Mouse (Mus musculus) stomach, embryonic 15.5 days (tissue): ENCODE measurements at regions not wholly inside any gene's neighbourhood (a gene's known extent, or its start where the extent isn't known, plus 50 kb on each side); places are given as distances from the start of the nearest gene placed in this dataset.

ENCODE experiments used
- ATAC-seq: fragments of 200-750 bp; cut with Nextera tagmentation; 2 replicates; pipeline ENCODE4 v1.8.0; 2017; ENCODE audit warnings: low read depth, moderate number of reproducible peaks, moderate TSS enrichment; ENCODE audit not compliant: insufficient read depth, low FRiP score
- H3K27ac ChIP-seq: fragments of 300-500 bp; sonication (generic); 2 replicates; pipeline ENCODE4 v1.5.1; 2015; ENCODE audit warnings: mild to moderate bottlenecking, inconsistent platforms
- H3K27me3 ChIP-seq: fragments of 300-500 bp; sonication (generic); replicated peaks from 2 replicates; pipeline ENCODE4 v1.6.1; 2015; ENCODE audit warnings: inconsistent platforms
- H3K36me3 ChIP-seq: fragments of 300-500 bp; sonication (generic); 2 replicates; pipeline ENCODE4 v1.6.1; 2015; ENCODE audit warnings: inconsistent platforms
- H3K4me1 ChIP-seq: fragments of 300-500 bp; sonication (generic); 2 replicates; pipeline ENCODE4 v1.6.1; 2015; ENCODE audit warnings: inconsistent platforms
- H3K4me2 ChIP-seq: fragments of 300-500 bp; sonication (generic); 2 replicates; pipeline ENCODE4 v1.6.1; 2015; ENCODE audit warnings: mild to moderate bottlenecking, inconsistent platforms
- H3K4me3 ChIP-seq: fragments of 300-500 bp; sonication (generic); replicated peaks from 2 replicates; pipeline ENCODE4 v1.5.1; 2015; ENCODE audit warnings: inconsistent platforms
- H3K9ac ChIP-seq: fragments of 300-500 bp; sonication (generic); 2 replicates; pipeline ENCODE4 v1.6.1; 2015; ENCODE audit warnings: inconsistent platforms
- H3K9me3 ChIP-seq: fragments of 300-500 bp; sonication (generic); 2 replicates; pipeline ENCODE4 v1.6.1; 2016; ENCODE audit warnings: inconsistent platforms
- WGBS: fragments of 180-500 bp; shearing (Covaris S2); methylation state at CpG from one replicate; pipeline ENCODE4 v1.1.7; 2015; 5-methylcytosine and 5-hydroxymethylcytosine counted together

- H3K4me2 ChIP-seq = no peak overlapping the region
- H3K9me3 ChIP-seq = no peaks in the 10 kb centered on the region
- no peak overlapping the region for H3K9ac ChIP-seq
- no peaks in the 10 kb centered on the region for H3K27me3 ChIP-seq
- 69% methylated on average over 4 of the region's 4 CpGs for WGBS
- no peaks in the 10 kb centered on the region for H3K4me1 ChIP-seq
- H3K27ac ChIP-seq = no peak overlapping the region
- ATAC-seq = no peak
- no peak overlapping the region for H3K4me3 ChIP-seq
- no peaks in the 10 kb centered on the region for H3K36me3 ChIP-seq
These were observed 131.6 kb downstream of the Zbtb18 start for GRCm38 (mm10) chr1:177573781-177574180.

GRCm38 (mm10) chr1:177574312-177574711 is 132.2 kb downstream of the Zbtb18 start:
- H3K4me1 ChIP-seq = no peaks in the 10 kb centered on the region
- H3K4me2 ChIP-seq = no peak overlapping the region
- no peak for ATAC-seq
- H3K4me3 ChIP-seq = no peak overlapping the region
- H3K36me3 ChIP-seq = no peaks in the 10 kb centered on the region
- H3K9ac ChIP-seq = no peak overlapping the region
- no peaks in the 10 kb centered on the region for H3K9me3 ChIP-seq
- H3K27me3 ChIP-seq = no peaks in the 10 kb centered on the region
- H3K27ac ChIP-seq = no peak overlapping the region
- 82% methylated on average over 7 of the region's 7 CpGs for WGBS

- H3K4me1 ChIP-seq = no peaks in the 10 kb centered on the region
- H3K9me3 ChIP-seq = no peaks in the 10 kb centered on the region
- ATAC-seq = no peak
- no peak overlapping the region for H3K9ac ChIP-seq
- no peak overlapping the region for H3K27ac ChIP-seq
- H3K4me2 ChIP-seq = no peak overlapping the region
- H3K27me3 ChIP-seq = no peaks in the 10 kb centered on the region
- H3K36me3 ChIP-seq = no peaks in the 10 kb centered on the region
- no peak overlapping the region for H3K4me3 ChIP-seq
- 36% methylated on average over 5 of the region's 5 CpGs for whole genome bisulfite sequencing
These were observed 142.2 kb downstream of the Zbtb18 start for GRCm38 (mm10) chr1:177584302-177584886.

GRCm38 (mm10) chr1:177585320-177585719 is 143.2 kb downstream of the Zbtb18 start:
- Histone ChIP-seq H3K4me2 (no peak overlapping the region), H3K9ac (no peak overlapping the region), H3K4me1 (no peaks in the 10 kb centered on the region), H3K9me3 (no peaks in the 10 kb centered on the region), H3K4me3 (no peak overlapping the region), H3K36me3 (no peaks in the 10 kb centered on the region), H3K27me3 (no peaks in the 10 kb centered on the region), H3K27ac (no peak overlapping the region)
- WGBS = 78% methylated on average over 2 of the region's 2 CpGs
- ATAC-seq = no peak

- 87% methylated on average over 7 of the region's 7 CpGs for WGBS
- Histone ChIP-seq H3K4me2 (no peak overlapping the region), H3K4me3 (no peak overlapping the region), H3K27ac (no peak overlapping the region), H3K9me3 (no peaks in the 10 kb centered on the region), H3K36me3 (no peaks in the 10 kb centered on the region), H3K4me1 (no peaks in the 10 kb centered on the region), H3K27me3 (no peaks in the 10 kb centered on the region), H3K9ac (no peak overlapping the region)
- no peak for ATAC-seq
These were observed 140.6 kb upstream of the 1700016C15Rik start for GRCm38 (mm10) chr1:177589034-177589433.

GRCm38 (mm10) chr1:177589656-177590055 is 140.0 kb upstream of the 1700016C15Rik start:
- H3K4me3 ChIP-seq = no peak overlapping the region
- ATAC-seq = no peak
- no peak overlapping the region for H3K9ac ChIP-seq
- H3K27me3 ChIP-seq = no peaks in the 10 kb centered on the region
- no peak overlapping the region for H3K27ac ChIP-seq
- H3K36me3 ChIP-seq = no peaks in the 10 kb centered on the region
- 96% methylated on average over 4 of the region's 4 CpGs for WGBS
- no peaks in the 10 kb centered on the region for H3K9me3 ChIP-seq
- H3K4me1 ChIP-seq = no peaks in the 10 kb centered on the region
- H3K4me2 ChIP-seq = no peak overlapping the region

GRCm38 (mm10) chr1:177591742-177592141 is 137.9 kb upstream of the 1700016C15Rik start:
- 84% methylated on average over 3 of the region's 3 CpGs for WGBS
- no peaks in the 10 kb centered on the region for H3K27me3 ChIP-seq
- H3K4me2 ChIP-seq = no peak overlapping the region
- no peak for ATAC-seq
- H3K36me3 ChIP-seq = no peaks in the 10 kb centered on the region
- no peak overlapping the region for H3K27ac ChIP-seq
- no peaks in the 10 kb centered on the region for H3K9me3 ChIP-seq
- no peak overlapping the region for H3K4me3 ChIP-seq
- no peak overlapping the region for H3K9ac ChIP-seq
- H3K4me1 ChIP-seq = no peaks in the 10 kb centered on the region

- Histone ChIP-seq H3K9me3 (no peaks in the 10 kb centered on the region), H3K27ac (no peak overlapping the region), H3K4me2 (no peak overlapping the region), H3K4me3 (no peak overlapping the region), H3K27me3 (no peaks in the 10 kb centered on the region), H3K9ac (no peak overlapping the region), H3K36me3 (no peaks in the 10 kb centered on the region), H3K4me1 (no peaks in the 10 kb centered on the region)
- ATAC-seq = no peak
- 89% methylated on average over 9 of the region's 9 CpGs for WGBS
These were observed 137.3 kb upstream of the 1700016C15Rik start for GRCm38 (mm10) chr1:177592337-177592736.

- Histone ChIP-seq H3K4me2 (no peak overlapping the region), H3K9ac (no peak overlapping the region), H3K9me3 (no peaks in the 10 kb centered on the region), H3K4me3 (no peak overlapping the region), H3K27ac (no peak overlapping the region), H3K36me3 (no peaks in the 10 kb centered on the region), H3K4me1 (no peaks in the 10 kb centered on the region), H3K27me3 (no peaks in the 10 kb centered on the region)
- ATAC-seq = no peak
- 93% methylated on average over 13 of the region's 13 CpGs for WGBS
These were observed 135.3 kb upstream of the 1700016C15Rik start for GRCm38 (mm10) chr1:177594341-177594740.

GRCm38 (mm10) chr1:177595326-177595914 is 134.2 kb upstream of the 1700016C15Rik start:
- no peaks in the 10 kb centered on the region for H3K4me1 ChIP-seq
- H3K27ac ChIP-seq = no peak overlapping the region
- no peak overlapping the region for H3K4me2 ChIP-seq
- H3K36me3 ChIP-seq = no peaks in the 10 kb centered on the region
- 69% methylated on average over 7 of the region's 7 CpGs for WGBS
- ATAC-seq = no peak
- H3K4me3 ChIP-seq = no peak overlapping the region
- no peak overlapping the region for H3K9ac ChIP-seq
- H3K27me3 ChIP-seq = no peaks in the 10 kb centered on the region
- H3K9me3 ChIP-seq = no peaks in the 10 kb centered on the region

GRCm38 (mm10) chr1:177597036-177597435 is 132.6 kb upstream of the 1700016C15Rik start:
- ATAC-seq = no peak
- no peaks in the 10 kb centered on the region for H3K36me3 ChIP-seq

GRCm38 (mm10) chr1:177605353-177605969 is 124.2 kb upstream of the 1700016C15Rik start:
- no peaks in the 10 kb centered on the region for H3K27me3 ChIP-seq
- no peaks in the 10 kb centered on the region for H3K4me1 ChIP-seq
- H3K27ac ChIP-seq = no peak overlapping the region
- H3K4me3 ChIP-seq = no peak overlapping the region
- H3K9me3 ChIP-seq = no peaks in the 10 kb centered on the region
- no peaks in the 10 kb centered on the region for H3K36me3 ChIP-seq
- H3K4me2 ChIP-seq = no peak overlapping the region
- H3K9ac ChIP-seq = no peak overlapping the region
- no peak for ATAC-seq
- 33% methylated on average over 6 of the region's 6 CpGs for WGBS

More at GRCm38 (mm10) chr1:177597036-177597435, 132.6 kb upstream of the 1700016C15Rik start:
- no peak overlapping the region for H3K4me3 ChIP-seq
- no peaks in the 10 kb centered on the region for H3K9me3 ChIP-seq
- H3K27ac ChIP-seq = no peak overlapping the region
- H3K9ac ChIP-seq = no peak overlapping the region
- H3K4me1 ChIP-seq = no peaks in the 10 kb centered on the region
- H3K4me2 ChIP-seq = no peak overlapping the region
- H3K27me3 ChIP-seq = no peaks in the 10 kb centered on the region
- 78% methylated on average over 4 of the region's 4 CpGs for WGBS
